ENCODE assay signal across 22 mouse cellular contexts in genomic region chr8:87908940-87909339, GRCm38 (mm10). TPM values are rescaled to one million over a fixed set of nuclear protein-coding genes. Genes with fewer than 3 reads are reported as not detected.
A peak's percentile ranks its signal among the peaks of the same experiment; 100 is the strongest.
DNase-seq lines count a peak whose midpoint lies in the region; TF ChIP-seq lines count a peak whose summit lies in the region.
"Had no signal": no experiment of that assay in that cellular context is flagged by ENCODE, and none has a peak within 500 bp of the region (broad histone marks: within the 10 kb centered on the region; RNA-seq: fewer than 3 reads in every experiment).

No protein-coding gene starts in this region.

- H3K4me2 ChIP-seq in CH12.LX (ENCODE audit: insufficient read depth, low read depth, poor library complexity, severe bottlenecking) = no peak overlapping the region
- H3K4me2 ChIP-seq: embryonic facial prominence, embryonic 12.5 days; forebrain, embryonic 13.5 days; forebrain, embryonic 15.5 days had no signal

- no peak for TF ChIP-seq POLR2A in CH12.LX (IDR thresholded peaks at IDR 0.05; ENCODE audit: low read depth, low read length)

- TF ChIP-seq CTCF in CH12.LX (conservative IDR thresholded peaks at IDR 0.05 in 1 of 2, IDR thresholded peaks at IDR 0.05 in 1 of 2; ENCODE audit: low read depth in 2 of 2, low read length in 2 of 2) = no peak

- H3K9ac ChIP-seq in CH12.LX (ENCODE audit: insufficient read depth, low read depth) = no peak overlapping the region
- H3K9ac ChIP-seq: embryonic facial prominence, embryonic 12.5 days; forebrain, embryonic 13.5 days; forebrain, embryonic 15.5 days; forebrain, postnatal 0 days had no signal

- H3K4me3 ChIP-seq in CH12.LX (replicated peaks in 1 of 3; ENCODE audit: low read depth in 2 of 3, low read length in 2 of 3, poor library complexity in 1 of 3) = no peak overlapping the region
- H3K4me3 ChIP-seq: embryonic facial prominence, embryonic 10.5 days; embryonic facial prominence, embryonic 12.5 days; forebrain, embryonic 13.5 days; forebrain, embryonic 15.5 days had no signal

- no peaks in the 10 kb centered on the region for H3K27me3 ChIP-seq in CH12.LX (replicated peaks)
- H3K27me3 ChIP-seq: embryonic facial prominence, embryonic 12.5 days; forebrain, embryonic 13.5 days; forebrain, embryonic 15.5 days had no signal

- no peak for TF ChIP-seq RAD21 in CH12.LX (IDR thresholded peaks at IDR 0.05; ENCODE audit: low read depth, low read length)

- H3K9me3 ChIP-seq in CH12.LX (replicated peaks; ENCODE audit: low read length) = no peaks in the 10 kb centered on the region
- H3K9me3 ChIP-seq: embryonic facial prominence, embryonic 10.5 days; embryonic facial prominence, embryonic 12.5 days; forebrain, embryonic 13.5 days; forebrain, embryonic 15.5 days had no signal

- no peak for TF ChIP-seq EP300 in CH12.LX (IDR thresholded peaks at IDR 0.05; ENCODE audit: low read length)

- no peak overlapping the region; the same call in 1 of the 2 replicates for H3K27ac ChIP-seq in CH12.LX (ENCODE audit: insufficient read depth, low read depth)
- H3K27ac ChIP-seq: embryonic facial prominence, embryonic 10.5 days; embryonic facial prominence, embryonic 12.5 days; forebrain, embryonic 13.5 days; forebrain, embryonic 15.5 days had no signal

- no peaks in the 10 kb centered on the region for H3K79me2 ChIP-seq in CH12.LX (replicated peaks; ENCODE audit: control insufficient read depth, extremely low read depth, insufficient read depth, poor library complexity, severe bottlenecking)

- dilution Hi-C loops in CH12.LX (cut with MboI; ENCODE audit: extremely low pct_ligation_motif_present, extremely low pct_unique_long_range_greater_than_20kb, low sequenced_read_pairs) = no loop called here

- in situ Hi-C loops in CH12.LX (cut with MboI; ENCODE audit: low pct_ligation_motif_present, low pct_unique_long_range_greater_than_20kb, low sequenced_read_pairs) = loop anchor here (10.0 kb wide), 1 partner anchor 116 kb away; no protein-coding TSS in a partner anchor

- DNase-seq in layer of hippocampus, adult 18-20 months (ENCODE audit: low spot score in 2 of 2) = peak; percentile 9 to 52
- no peak for DNase-seq in layer of hippocampus, adult 9-10 months (ENCODE audit: low spot score)
- peak; percentile 19 for DNase-seq in layer of hippocampus, adult 9-11 months
- no peak for DNase-seq in layer of hippocampus, postnatal 10 days (ENCODE audit: low spot score in 2 of 2)
- DNase-seq in CH12.LX (ENCODE audit: extremely low read depth) (peak; percentile 46), adipocyte (ENCODE audit: low spot score) (peak; percentile 29)
- DNase-seq in kidney, postnatal 4 days = no peak
- DNase-seq in adrenal gland, adult 2 months = no peak
- DNase-seq: adrenal gland, adult 8-10 months; adrenal gland, postnatal 14 days; cerebellum, adult 11-12 months; cerebellum, adult 2 months; cerebellum, adult 9-10 months; cerebellum, postnatal 10 days; cerebellum, postnatal 25 days; forebrain, postnatal 0 days had no signal

- peaks cover 8 to 42% of the 10 kb centered on the region in 2 experiments for H3K4me1 ChIP-seq in CH12.LX (ENCODE audit: control insufficient read depth in 1 of 2, insufficient read depth in 2 of 2)
- H3K4me1 ChIP-seq: forebrain, embryonic 15.5 days had no signal

- H3K36me3 ChIP-seq in CH12.LX (replicated peaks in 1 of 2; ENCODE audit: control insufficient read depth in 1 of 2, insufficient read depth in 1 of 2, low read length in 1 of 2) = no peaks in the 10 kb centered on the region
- H3K36me3 ChIP-seq: embryonic facial prominence, embryonic 12.5 days; forebrain, embryonic 15.5 days; G1E had no signal

TF ChIP-seq in CH12.LX, 34 proteins besides CTCF, POLR2A, EP300 and RAD21:
- TF ChIP-seq KAT2A (IDR thresholded peaks at IDR 0.05; ENCODE audit: insufficient replicate concordance, low read length) = no peak
- peak; percentile 67; the same call in 1 of the 2 replicates for TF ChIP-seq ZKSCAN1 (IDR thresholded peaks at IDR 0.05; ENCODE audit: borderline replicate concordance, low read depth, low read length)

RNA-seq across cellular contexts. Expression of gene Zfp423, which starts 50.5 kb away (rescaled TPM):
- 10 to 100 TPM; 37.0 to 42.7 TPM for total RNA-seq in layer of hippocampus, adult 18-20 months (2021)
- 10 to 100 TPM; 20.9 to 27.1 TPM for total RNA-seq in layer of hippocampus, postnatal 10 days (2021)
- 0.25 and 0.42 TPM in 2 replicates for total RNA-seq in CH12.LX (2012; rRNA removed)
- total RNA-seq in CH12.LX (2014; rRNA removed) = 0.32 and 0.46 TPM in 2 replicates
- 2.3 and 2.7 TPM in 2 replicates for polyA plus RNA-seq in CH12.LX (2012; ENCODE audit: insufficient read length, low read depth)
- total RNA-seq in adrenal gland, adult 2 months (2021) = 10 to 100 TPM; 21.4 to 28.1 TPM
- 17.5 and 23.6 TPM in 2 replicates for polyA plus RNA-seq in adrenal gland, adult 2 months (2012; rRNA removed)
- total RNA-seq: G1E had no signal
- polyA plus RNA-seq: activated CD4-positive, CD25-positive, alpha-beta regulatory T cell, adult 4 months; G1E had no signal

Comparison
In these comparisons a context has a peak if more than half of its experiments do, and no peak if none do; other contexts are left out.
1. DNase-seq: peak in layer of hippocampus, adult 18-20 months (2 of 2), layer of hippocampus, adult 9-11 months (single experiment), CH12.LX (single experiment) and adipocyte (single experiment); none in layer of hippocampus, adult 9-10 months (single experiment), layer of hippocampus, postnatal 10 days (0 of 2), kidney, postnatal 4 days (0 of 2) and adrenal gland, adult 2 months (single experiment).
2. RNA of gene Zfp423, which starts 50.5 kb away (total RNA-seq): 37.0 to 42.7 TPM in layer of hippocampus, adult 18-20 months, 21.4 to 28.1 TPM in adrenal gland, adult 2 months and 20.9 to 27.1 TPM in layer of hippocampus, postnatal 10 days; 0.25 to 0.46 TPM in CH12.LX; every median in the first group is over 10 times any median in the second.